Mouse (Mus musculus) olfactory bulb, adult 2 months (tissue): ENCODE measurements around the gene Tnpo2.

Experiments
- CTCF ChIP-seq: fragments of 200-500 bp; IDR thresholded peaks from 2 replicates; pipeline ENCODE4 v1.5.1; 2012; ENCODE audit warnings: low read depth, mild to moderate bottlenecking, low read length, moderate library complexity; ENCODE audit not compliant: insufficient read depth
- POLR2A ChIP-seq: fragments of 200-500 bp; IDR thresholded peaks from 2 replicates; pipeline ENCODE4 v1.6.1; 2012; ENCODE audit warnings: mild to moderate bottlenecking, low read depth, low read length, moderate library complexity; ENCODE audit not compliant: insufficient read depth

DNA sequence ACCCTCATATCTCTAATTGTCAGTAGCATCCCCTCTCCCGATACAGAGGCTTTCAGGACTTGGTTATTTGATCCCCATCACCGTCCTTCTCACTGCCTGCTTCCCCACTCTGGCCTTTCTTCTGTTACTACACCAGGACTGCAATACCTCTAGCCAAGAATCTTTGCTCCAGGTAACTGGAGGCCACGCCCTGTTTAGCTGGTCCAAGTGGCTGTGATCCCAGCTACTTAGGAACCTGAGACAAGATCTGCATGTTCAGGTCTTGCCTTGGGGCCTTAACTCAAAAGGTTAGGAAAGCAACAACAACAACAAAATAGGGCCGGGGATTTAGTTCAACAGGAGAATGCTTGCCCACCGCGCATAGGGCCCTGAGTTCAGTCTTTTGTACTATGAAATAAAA is 6.9 kb downstream of the Tnpo2 start:
- TF ChIP-seq CTCF: no peak
- TF ChIP-seq POLR2A: no peak
